Mouse (Mus musculus) CH12.LX (cell line): Measurements from ENCODE around the gene Olfr186. TPM values are rescaled to one million over a fixed set of nuclear protein-coding genes. Genes with fewer than 3 reads are reported as not detected.

Experiments used
- DNase-seq: peaks from one replicate; pipeline ENCODE4 v3.0.0-alpha.2; 2013; ENCODE audit errors: extremely low read depth
- H3K27ac ChIP-seq: 2 replicates; pipeline ENCODE4 v1.5.1; 2012; ENCODE audit warnings: low read depth, mild to moderate bottlenecking, control low read depth, moderate library complexity; ENCODE audit not compliant: insufficient read depth
- H3K27me3 ChIP-seq: replicated peaks from 2 replicates; pipeline ENCODE3; 2012; ENCODE audit warnings: inconsistent platforms
- H3K36me3 ChIP-seq, 2 experiments: replicated peaks in 1 of 2; 2 replicates each; pipeline versions ENCODE3 to v1.6.1; 2012; ENCODE audit warnings: inconsistent platforms in 1 of 2, low read length in 1 of 2, mild to moderate bottlenecking in 1 of 2, mixed read lengths in 1 of 2, moderate library complexity in 1 of 2; ENCODE audit not compliant: control insufficient read depth in 1 of 2, insufficient read depth in 1 of 2
- H3K4me1 ChIP-seq, 2 experiments: 2 replicates each; pipeline ENCODE4 v1.6.1; 2012; ENCODE audit warnings: inconsistent platforms in 1 of 2, moderate library complexity in 1 of 2; ENCODE audit not compliant: insufficient read depth in 2 of 2, control insufficient read depth in 1 of 2
- H3K4me2 ChIP-seq: 2 replicates; pipeline ENCODE4 v1.6.1; 2012; ENCODE audit warnings: low read depth, mild to moderate bottlenecking, control low read depth; ENCODE audit not compliant: poor library complexity, insufficient read depth, severe bottlenecking
- H3K4me3 ChIP-seq, 3 experiments: fragments of 150-350 bp in 1 of 3; sonication (generic) in 1 of 3; replicated peaks in 1 of 3; 2 replicates each; pipeline versions ENCODE3 to v1.5.1; 2011 to 2012; ENCODE audit warnings: low read depth in 2 of 3, low read length in 2 of 3, mild to moderate bottlenecking in 2 of 3, moderate library complexity in 2 of 3, control low read depth in 1 of 3, improper control_type of control experiment in 1 of 3, inconsistent platforms in 1 of 3, mixed read lengths in 1 of 3; ENCODE audit not compliant: poor library complexity in 1 of 3
- H3K79me2 ChIP-seq: replicated peaks from 2 replicates; pipeline ENCODE4 v1.6.1; 2012; ENCODE audit warnings: mild to moderate bottlenecking, moderate library complexity; ENCODE audit not compliant: control insufficient read depth, poor library complexity, insufficient read depth, severe bottlenecking; ENCODE audit errors: extremely low read depth
- H3K9ac ChIP-seq: 2 replicates; pipeline ENCODE4 v1.6.1; 2012; ENCODE audit warnings: low read depth, mild to moderate bottlenecking, control low read depth, moderate library complexity; ENCODE audit not compliant: insufficient read depth
- H3K9me3 ChIP-seq: replicated peaks from 2 replicates; pipeline ENCODE3; 2012; ENCODE audit warnings: low read length, inconsistent platforms, mixed read lengths
- E2F4 ChIP-seq: IDR thresholded peaks from 2 replicates; pipeline ENCODE4 v1.6.1; 2011; ENCODE audit warnings: low read depth, low read length, improper control_type of control experiment; ENCODE audit not compliant: insufficient replicate concordance
- EP300 ChIP-seq: IDR thresholded peaks from 2 replicates; pipeline ENCODE4 v1.6.1; 2011; ENCODE audit warnings: low read length, improper control_type of control experiment
- ETS1 ChIP-seq: conservative IDR thresholded peaks from 2 replicates; pipeline ENCODE4 v1.6.1; 2012; ENCODE audit warnings: low read depth, mild to moderate bottlenecking, inconsistent platforms, low read length, improper control_type of control experiment, moderate library complexity
- GABPA ChIP-seq: IDR thresholded peaks from 2 replicates; pipeline ENCODE4 v1.6.1; 2012; ENCODE audit warnings: low read depth, low read length, improper control_type of control experiment, inconsistent platforms; ENCODE audit not compliant: insufficient replicate concordance
- HCFC1 ChIP-seq: IDR thresholded peaks from 2 replicates; pipeline ENCODE4 v1.6.1; 2012; ENCODE audit warnings: low read depth, mild to moderate bottlenecking, inconsistent platforms, low read length, improper control_type of control experiment
- IRF4 ChIP-seq: IDR thresholded peaks from 2 replicates; pipeline ENCODE4 v1.6.1; 2014; ENCODE audit warnings: low read depth, mild to moderate bottlenecking, inconsistent platforms, low read length, improper control_type of control experiment
- MAFK ChIP-seq: IDR thresholded peaks from 2 replicates; pipeline ENCODE4 v1.6.1; 2011; ENCODE audit warnings: low read length, improper control_type of control experiment; ENCODE audit not compliant: insufficient replicate concordance
- MEF2A ChIP-seq: IDR thresholded peaks from 2 replicates; pipeline ENCODE4 v1.6.1; 2014; ENCODE audit warnings: low read depth, mild to moderate bottlenecking, inconsistent platforms, low read length, improper control_type of control experiment, borderline replicate concordance
- MXI1 ChIP-seq: IDR thresholded peaks from 2 replicates; pipeline ENCODE4 v1.6.1; 2011; ENCODE audit warnings: mild to moderate bottlenecking, low read depth, low read length, improper control_type of control experiment
- NRF1 ChIP-seq: IDR thresholded peaks from 2 replicates; pipeline ENCODE4 v1.6.1; 2014; ENCODE audit warnings: low read depth, mild to moderate bottlenecking, inconsistent platforms, low read length, improper control_type of control experiment, moderate library complexity
- POLR2AphosphoS2 ChIP-seq: IDR thresholded peaks from 2 replicates; pipeline ENCODE4 v1.6.1; 2011; ENCODE audit warnings: low read depth, low read length, improper control_type of control experiment
- RAD21 ChIP-seq: IDR thresholded peaks from 2 replicates; pipeline ENCODE4 v1.6.1; 2011; ENCODE audit warnings: low read depth, mild to moderate bottlenecking, low read length, improper control_type of control experiment, moderate library complexity
- TBP ChIP-seq: conservative IDR thresholded peaks from 2 replicates; pipeline ENCODE4 v1.6.1; 2011; ENCODE audit warnings: low read depth, low read length, improper control_type of control experiment
- TCF12 ChIP-seq: IDR thresholded peaks from 2 replicates; pipeline ENCODE4 v1.6.1; 2014; ENCODE audit warnings: low read depth, mild to moderate bottlenecking, inconsistent platforms, low read length, improper control_type of control experiment
- UBTF ChIP-seq: IDR thresholded peaks from 2 replicates; pipeline ENCODE4 v1.6.1; 2012; ENCODE audit warnings: low read depth, mild to moderate bottlenecking, inconsistent platforms, low read length, improper control_type of control experiment, moderate library complexity
- ZNF384 ChIP-seq: IDR thresholded peaks from 2 replicates; pipeline ENCODE4 v1.6.1; 2012; ENCODE audit warnings: low read depth, low read length, improper control_type of control experiment, inconsistent platforms
- dilution Hi-C: fragments of 300-500 bp; cut with MboI; formaldehyde crosslinking; loops from 2 replicates; pipeline ENCODE4 v1.14.3; 2020; ENCODE audit warnings: low sequenced_read_pairs; ENCODE audit not compliant: extremely low pct_unique_long_range_greater_than_20kb, extremely low pct_ligation_motif_present
- in situ Hi-C: fragments of 300-500 bp; cut with MboI; formaldehyde crosslinking; loops from 3 replicates; pipeline ENCODE4 v1.14.3; 2019; ENCODE audit warnings: low sequenced_read_pairs, low pct_ligation_motif_present, low pct_unique_long_range_greater_than_20kb, mixed read lengths
- polyA plus RNA-seq: library from polyadenylated mRNA; unstranded; fragments of >175 nt; gene quantifications from 2 replicates; pipeline ENCODE4 v1.2.1, GENCODE M21; 2012; ENCODE audit warnings: low read depth; ENCODE audit not compliant: insufficient read length
- total RNA-seq, 2 experiments: library from RNA; depleted of rRNA; stranded (reverse); fragments of 300-350 nt in 1 of 2; fragments of >200 nt in 1 of 2; gene quantifications; 2 replicates each; pipeline ENCODE4 v1.2.3; 2012 to 2014

Gene Olfr186
- not detected in 2 replicates for total RNA-seq (2012; rRNA removed)
- not detected in 2 replicates for total RNA-seq (2014; rRNA removed)
- polyA plus RNA-seq = not detected in 2 replicates

DNA sequence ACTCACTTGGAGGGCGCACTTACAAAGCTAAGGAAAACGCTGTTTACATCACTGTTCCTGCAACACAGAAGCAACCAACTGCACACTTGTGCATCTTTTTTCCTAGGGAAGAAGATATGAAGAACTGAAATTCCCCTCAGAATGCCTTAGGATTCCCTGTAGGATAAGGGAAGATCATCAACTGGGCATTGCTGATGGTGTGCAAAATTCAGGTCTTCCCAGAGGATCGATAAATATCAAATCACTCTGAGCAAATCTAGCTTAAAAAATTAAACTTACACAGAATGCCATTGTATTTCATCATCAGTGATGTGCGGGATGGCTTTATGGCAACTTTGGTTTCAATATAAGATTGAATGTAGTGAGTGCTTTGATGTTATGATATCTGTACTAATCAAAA lies at the start of gene Olfr186:
Gene Olfr186, minus strand, starts transcription at position 101 of the 400 bp plus-strand sequence.
- no peak for TF ChIP-seq EP300
- no peak for TF ChIP-seq NRF1
- TF ChIP-seq MAFK = no peak
- no peak for TF ChIP-seq ETS1
- TF ChIP-seq E2F4 = no peak
- no peak for TF ChIP-seq GABPA
- no peak for TF ChIP-seq TCF12
- TF ChIP-seq MEF2A = no peak
- no peak for TF ChIP-seq MXI1
- no peak for TF ChIP-seq ZNF384
- no peak for TF ChIP-seq TBP
- TF ChIP-seq HCFC1 = no peak
- TF ChIP-seq POLR2AphosphoS2 = no peak
- TF ChIP-seq UBTF = no peak
- TF ChIP-seq RAD21 = no peak
- TF ChIP-seq, all 38 proteins: peak for 0
- H3K27me3 ChIP-seq = no peaks in the 10 kb centered on the region
- no peaks in the 10 kb centered on the region for H3K79me2 ChIP-seq
- dilution Hi-C loops (no loop called here), in situ Hi-C loops (no loop called here)
- no peaks in the 10 kb centered on the region for H3K9me3 ChIP-seq
- no peaks in the 10 kb centered on the region for H3K36me3 ChIP-seq
- no peak within 1 kb of the TSS for H3K9ac ChIP-seq
- DNase-seq = no peak
- H3K4me1 ChIP-seq = no peaks in the 10 kb centered on the region
- H3K4me3 ChIP-seq = no peak within 1 kb of the TSS
- H3K27ac ChIP-seq = no peak within 1 kb of the TSS
- H3K4me2 ChIP-seq = no peak within 1 kb of the TSS

DNA sequence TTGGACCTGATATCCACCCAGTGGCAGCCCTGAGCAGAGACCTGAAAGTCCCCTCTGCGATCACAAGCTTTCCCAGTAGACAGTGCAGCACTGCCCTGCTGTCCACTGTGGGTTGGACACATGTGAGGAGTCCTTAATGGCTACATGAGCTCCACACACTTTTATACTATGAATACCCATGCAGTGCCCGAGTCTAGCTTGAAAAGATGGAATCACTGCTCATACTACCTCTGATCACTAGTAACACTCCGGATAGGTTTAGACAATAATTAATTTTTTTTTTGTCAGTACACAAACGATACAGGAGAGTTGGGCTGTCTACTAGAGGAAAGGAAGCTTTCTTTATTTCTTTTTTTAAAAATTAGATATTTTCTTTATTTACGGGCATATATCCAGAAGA lies 47.8 kb upstream of the Olfr186 start, which contains the start of gene Olfr190:
Gene Olfr190, minus strand, starts transcription at position 101 of the 400 bp plus-strand sequence.
- DNase-seq = no peak
- Histone ChIP-seq H3K4me1 (no peaks in the 10 kb centered on the region), H3K27me3 (no peaks in the 10 kb centered on the region), H3K36me3 (no peaks in the 10 kb centered on the region), H3K79me2 (no peaks in the 10 kb centered on the region), H3K4me2 (no peak within 1 kb of the TSS), H3K27ac (no peak within 1 kb of the TSS), H3K4me3 (no peak within 1 kb of the TSS)
- TF ChIP-seq IRF4 (no peak), NRF1 (no peak), MEF2A (no peak)
- TF ChIP-seq, all 38 proteins: peak for 0
- H3K9ac ChIP-seq = no peak within 1 kb of the TSS
- in situ Hi-C loops = no loop called here
- dilution Hi-C loops = no loop called here
- no peaks in the 10 kb centered on the region for H3K9me3 ChIP-seq
